Mouse (Mus musculus) ovary, adult 10 weeks (tissue): ENCODE data around the gene B9d2. TPM values are rescaled to one million over a fixed set of nuclear protein-coding genes. Genes with fewer than 3 reads are reported as not detected.

Experiments used
- polyA plus RNA-seq: library from polyadenylated mRNA; stranded (reverse); fragments of 350-450 nt; fragmentation: Illumina TruSeq; extraction: RNeasy Lipid Tissue Mini Kit (QIAGEN cat#74804); gene quantifications from one replicate; pipeline ENCODE4 v1.2.3, GENCODE M21; 2014

B9d2 gene
- not detected for polyA plus RNA-seq

GRCm38 (mm10) chr7:25680514-25681258 is at the start of gene B9d2:
B9d2 (plus strand) TSS chr7:25680780.

GRCm38 (mm10) chr7:25658657-25659472 is 21.7 kb upstream of the B9d2 start, which contains the start of the genes Bckdha and Exosc5:
Bckdha (minus strand) TSS chr7:25658981.
Exosc5 (plus strand) TSS chr7:25659164.

GRCm38 (mm10) chr7:25674719-25675300 is 5.8 kb upstream of the B9d2 start, which contains the start of gene Tmem91:
Tmem91 (minus strand) TSS chr7:25675166.

GRCm38 (mm10) chr7:25686680-25687531 is 6.3 kb downstream of the B9d2 start, which contains the start of gene Tgfb1:
Tgfb1 (plus strand) TSS chr7:25687002.

GRCm38 (mm10) chr7:25718788-25719417 is 38.3 kb downstream of the B9d2 start, which contains the start of gene Ccdc97:
Ccdc97 (minus strand) TSS chr7:25719088.

Other genes with a start within 250 kb of the B9d2 start
- gene Ceacam1, start 203.2 kb upstream of the B9d2 start, polyA plus RNA-seq = 8.6 TPM
- gene Ceacam2, start 140.9 kb upstream of the B9d2 start, polyA plus RNA-seq = 0.31 TPM
- not detected for gene Erich4, start 64.9 kb upstream of the B9d2 start, polyA plus RNA-seq
- 9.7 TPM for gene Dmac2, start 61.4 kb upstream of the B9d2 start, polyA plus RNA-seq
- 0.51 TPM for gene B3gnt8, start 54.1 kb upstream of the B9d2 start, polyA plus RNA-seq
- not detected for gene Bckdha, start 21.8 kb upstream of the B9d2 start, polyA plus RNA-seq
- gene Exosc5, start 21.6 kb upstream of the B9d2 start, polyA plus RNA-seq = 0.60 TPM
- not detected for gene Tmem91, start 5.6 kb upstream of the B9d2 start, polyA plus RNA-seq
- gene Tgfb1, start 6.2 kb downstream of the B9d2 start, polyA plus RNA-seq = 0.74 TPM
- 1.5 TPM for gene Ccdc97, start 38.3 kb downstream of the B9d2 start, polyA plus RNA-seq
- 65.2 TPM for gene Hnrnpul1, start 74.0 kb downstream of the B9d2 start, polyA plus RNA-seq
- 127 TPM for gene Axl, start 107.9 kb downstream of the B9d2 start, polyA plus RNA-seq
- gene Cyp2s1, start 136.1 kb downstream of the B9d2 start, polyA plus RNA-seq = 3.5 TPM
- 0.54 TPM for gene Cyp2b10, start 216.8 kb downstream of the B9d2 start, polyA plus RNA-seq